In the genomic region with DNA sequence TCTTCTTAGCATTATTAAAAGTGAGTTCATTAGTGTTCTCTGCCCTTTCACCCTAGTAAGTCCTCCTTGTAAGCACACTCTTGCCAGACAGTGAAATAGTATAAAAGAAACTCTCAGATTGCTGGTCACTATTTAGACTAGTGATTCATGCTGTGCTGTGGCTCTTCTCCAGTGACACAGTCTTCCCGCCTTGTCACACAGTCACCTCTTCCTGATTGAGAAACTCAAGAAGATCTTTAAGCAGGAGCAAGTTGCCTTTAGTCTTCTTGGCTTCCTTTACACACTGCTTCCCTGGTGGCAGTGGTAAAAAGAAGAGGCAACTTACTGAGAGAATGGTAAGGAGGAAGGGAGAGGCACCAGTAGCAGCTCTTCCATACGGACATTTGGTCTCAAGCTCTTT, we compare ENCODE assay signal across 26 mouse cellular contexts.
"Had no signal": no experiment of that assay in that cellular context is flagged by ENCODE, and none has a peak within 500 bp of the region (broad histone marks: within the 10 kb centered on the region; RNA-seq: fewer than 3 reads in every experiment).

No protein-coding gene starts in this region.

- H3K4me2 ChIP-seq: heart, embryonic 11.5 days; heart, embryonic 13.5 days; heart, embryonic 15.5 days; hindbrain, embryonic 14.5 days; intestine, embryonic 15.5 days; limb, embryonic 13.5 days; limb, embryonic 15.5 days; liver, embryonic 12.5 days had no signal

- H3K27ac ChIP-seq: gastrocnemius, adult 2 months; heart, adult 2 months; heart, embryonic 13.5 days; heart, embryonic 15.5 days; hindbrain, embryonic 14.5 days; intestine, embryonic 15.5 days; layer of hippocampus, adult 2 months; limb, embryonic 13.5 days; limb, embryonic 15.5 days; liver, embryonic 12.5 days; liver, embryonic 14.5 days had no signal

- ATAC-seq: hindbrain, embryonic 16.5 days; inflammation-experienced regulatory T-cells, adult 6 months; intestine, embryonic 15.5 days; intestine, postnatal 0 days; liver, embryonic 12.5 days had no signal

- H3K36me3 ChIP-seq: heart, embryonic 13.5 days; heart, embryonic 15.5 days; intestine, embryonic 15.5 days; limb, embryonic 13.5 days; limb, embryonic 15.5 days; liver, embryonic 12.5 days had no signal

- DNase-seq: gastrocnemius, adult 2 months; gastrocnemius, postnatal 10 days; gastrocnemius, postnatal 25 days; heart, adult 11 months; heart, adult 2 months; heart, postnatal 14 days; heart, postnatal 36 days; kidney, adult 18-20 months; kidney, adult 8-10 months; kidney, postnatal 10 days; kidney, postnatal 25 days; kidney, postnatal 4 days; left cerebral cortex, postnatal 4 days had no signal

- H3K27me3 ChIP-seq: heart, embryonic 13.5 days; heart, embryonic 15.5 days; intestine, embryonic 15.5 days; limb, embryonic 13.5 days; limb, embryonic 15.5 days; liver, embryonic 12.5 days had no signal

- H3K9me3 ChIP-seq: heart, embryonic 13.5 days; heart, embryonic 15.5 days; intestine, embryonic 15.5 days; limb, embryonic 13.5 days; limb, embryonic 15.5 days; liver, embryonic 12.5 days had no signal

- H3K4me3 ChIP-seq: gastrocnemius, adult 2 months; heart, adult 2 months; heart, embryonic 13.5 days; heart, embryonic 15.5 days; intestine, embryonic 15.5 days; layer of hippocampus, adult 2 months; limb, embryonic 13.5 days; limb, embryonic 15.5 days; liver, embryonic 12.5 days had no signal

- H3K9ac ChIP-seq: heart, embryonic 13.5 days; heart, embryonic 15.5 days; hindbrain, embryonic 14.5 days; intestine, embryonic 15.5 days; limb, embryonic 13.5 days; limb, embryonic 15.5 days; liver, embryonic 12.5 days; liver, embryonic 14.5 days had no signal

- H3K4me1 ChIP-seq: heart, embryonic 15.5 days; intestine, embryonic 15.5 days; limb, embryonic 13.5 days; limb, embryonic 15.5 days; liver, embryonic 12.5 days had no signal
